Mouse (Mus musculus): Measurements from ENCODE around the gene Lyve1.

DNA sequence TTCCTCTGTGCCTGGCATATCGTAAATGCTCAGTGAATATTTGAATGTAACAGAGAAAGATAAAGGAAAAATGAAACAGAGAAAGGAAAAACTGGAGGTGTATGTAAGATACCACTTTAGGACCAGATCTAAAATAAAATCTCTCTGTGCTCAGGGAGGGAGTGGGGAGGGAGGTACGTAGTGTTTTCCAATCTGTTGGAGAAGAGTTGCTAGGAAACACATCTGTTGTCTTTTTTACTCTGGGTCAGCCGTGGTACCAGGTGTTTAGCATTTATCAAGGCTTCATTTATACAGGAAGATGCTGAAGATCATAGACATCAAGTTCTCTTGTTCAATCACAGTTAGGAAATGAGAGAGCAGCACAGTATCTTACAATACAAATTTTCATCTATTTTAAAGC, 8.5 kb downstream of the Lyve1 start:
- TF ChIP-seq POLR2A (IDR thresholded peaks at IDR 0.05; ENCODE audit: control insufficient read depth, low read depth, low read length): no peak
- TF ChIP-seq CTCF (IDR thresholded peaks at IDR 0.05; ENCODE audit: control insufficient read depth, insufficient read depth, insufficient replicate concordance, low read depth, low read length): no peak

Data from testis, adult 2 months (tissue).